ENCODE assay signal across 34 mouse cellular contexts in genomic region chr12:47700190-47700589, GRCm38 (mm10).
"Had no signal": no experiment of that assay in that cellular context is flagged by ENCODE, and none has a peak within 500 bp of the region (broad histone marks: within the 10 kb centered on the region; RNA-seq: fewer than 3 reads in every experiment).

No protein-coding gene starts in this region.

- DNase-seq: heart, postnatal 10 days; heart, postnatal 14 days; heart, postnatal 36 days; heart, postnatal 4 days; kidney, adult 11 months; kidney, adult 18-20 months; kidney, adult 2 months; kidney, adult 8-10 months; kidney, adult 9 months; kidney, postnatal 10 days; kidney, postnatal 14 days; kidney, postnatal 25 days; kidney, postnatal 36 days; kidney, postnatal 4 days; layer of hippocampus, adult 9-11 months; layer of hippocampus, postnatal 36 days had no signal

- H3K4me3 ChIP-seq: heart, embryonic 12.5 days; heart, embryonic 13.5 days; heart, embryonic 15.5 days; hindbrain, embryonic 10.5 days; hindbrain, embryonic 12.5 days; hindbrain, embryonic 13.5 days; hindbrain, embryonic 15.5 days; intestine, embryonic 15.5 days; kidney, embryonic 15.5 days; layer of hippocampus, adult 2 months; left cerebral cortex, adult 2 months had no signal

- H3K4me2 ChIP-seq: heart, embryonic 12.5 days; heart, embryonic 13.5 days; heart, embryonic 15.5 days; hindbrain, embryonic 12.5 days; hindbrain, embryonic 13.5 days; hindbrain, embryonic 14.5 days; hindbrain, embryonic 15.5 days; intestine, embryonic 15.5 days; kidney, embryonic 15.5 days had no signal

- H3K27ac ChIP-seq: heart, embryonic 13.5 days; heart, embryonic 15.5 days; hindbrain, embryonic 10.5 days; hindbrain, embryonic 12.5 days; hindbrain, embryonic 13.5 days; hindbrain, embryonic 14.5 days; hindbrain, embryonic 15.5 days; hindbrain, postnatal 0 days; intestine, embryonic 15.5 days; kidney, embryonic 15.5 days; kidney, postnatal 0 days; layer of hippocampus, adult 2 months; left cerebral cortex, adult 2 months had no signal

- H3K36me3 ChIP-seq: heart, embryonic 12.5 days; heart, embryonic 13.5 days; heart, embryonic 15.5 days; hindbrain, embryonic 10.5 days; hindbrain, embryonic 12.5 days; hindbrain, embryonic 13.5 days; hindbrain, embryonic 15.5 days; intestine, embryonic 15.5 days; kidney, embryonic 15.5 days had no signal

- H3K4me1 ChIP-seq: heart, embryonic 12.5 days; heart, embryonic 13.5 days; heart, embryonic 15.5 days; hindbrain, embryonic 10.5 days; hindbrain, embryonic 12.5 days; hindbrain, embryonic 13.5 days; hindbrain, embryonic 15.5 days; intestine, embryonic 15.5 days; kidney, embryonic 15.5 days had no signal

- H3K27me3 ChIP-seq: heart, embryonic 12.5 days; heart, embryonic 13.5 days; heart, embryonic 15.5 days; hindbrain, embryonic 12.5 days; hindbrain, embryonic 13.5 days; hindbrain, embryonic 15.5 days; intestine, embryonic 15.5 days; kidney, embryonic 15.5 days had no signal

- ATAC-seq: hindbrain, embryonic 16.5 days; hindbrain, postnatal 0 days; inflammation-experienced regulatory T-cells, adult 6 months; intestine, embryonic 15.5 days; intestine, embryonic 16.5 days; intestine, postnatal 0 days had no signal

- H3K9me3 ChIP-seq: heart, embryonic 12.5 days; heart, embryonic 13.5 days; heart, embryonic 15.5 days; hindbrain, embryonic 10.5 days; hindbrain, embryonic 12.5 days; hindbrain, embryonic 13.5 days; hindbrain, embryonic 15.5 days; intestine, embryonic 15.5 days; kidney, embryonic 15.5 days had no signal

- H3K9ac ChIP-seq: heart, embryonic 12.5 days; heart, embryonic 13.5 days; heart, embryonic 15.5 days; hindbrain, embryonic 12.5 days; hindbrain, embryonic 13.5 days; hindbrain, embryonic 14.5 days; hindbrain, embryonic 15.5 days; intestine, embryonic 15.5 days; kidney, embryonic 15.5 days had no signal
